Mouse (Mus musculus) myocyte (in vitro differentiated cells): ENCODE data around the gene Rps6kb2. TPM values are rescaled to one million over a fixed set of nuclear protein-coding genes. Genes with fewer than 3 reads are reported as not detected.

ENCODE experiments used
- H3K27me3 ChIP-seq: one replicate; pipeline ENCODE4 v1.6.1; 2011; ENCODE audit not compliant: control insufficient read depth, insufficient read depth, insufficient read length
- H3K36me3 ChIP-seq: one replicate; pipeline ENCODE4 v1.6.1; 2011; ENCODE audit not compliant: control insufficient read depth, insufficient read depth
- H3K4me2 ChIP-seq: one replicate; pipeline ENCODE4 v1.6.1; 2011; ENCODE audit warnings: low read depth, control low read depth
- H3K4me3 ChIP-seq: one replicate; pipeline ENCODE4 v1.5.1; 2011; ENCODE audit warnings: mild to moderate bottlenecking, control low read depth, moderate library complexity
- H3K79me2 ChIP-seq: one replicate; pipeline ENCODE4 v1.6.1; 2011; ENCODE audit not compliant: control insufficient read depth, insufficient read depth
- H3ac ChIP-seq: one replicate; pipeline ENCODE4 v1.6.1; 2011; ENCODE audit not compliant: control insufficient read depth, insufficient read length
- CEBPB ChIP-seq: IDR thresholded peaks from 2 replicates; pipeline ENCODE4 v1.6.1; 2011; ENCODE audit warnings: mild to moderate bottlenecking, moderate library complexity; ENCODE audit not compliant: poor library complexity, insufficient read depth, severe bottlenecking
- E2F4 ChIP-seq: IDR thresholded peaks from one replicate; pipeline ENCODE4 v1.6.1; 2011; ENCODE audit warnings: mild to moderate bottlenecking, control low read depth, moderate library complexity; ENCODE audit not compliant: insufficient read depth
- MAX ChIP-seq: IDR thresholded peaks from one replicate; pipeline ENCODE4 v1.6.1; 2011; ENCODE audit warnings: low read depth, mild to moderate bottlenecking, control low read depth
- MYOD1 ChIP-seq, 3 experiments: IDR thresholded peaks; one replicate each; pipeline ENCODE4 v1.6.1; 2011; ENCODE audit warnings: control low read depth in 2 of 3, low read depth in 2 of 3, mild to moderate bottlenecking in 2 of 3, moderate library complexity in 1 of 3; ENCODE audit not compliant: insufficient read length in 2 of 3, control insufficient read depth in 1 of 3
- MYOG ChIP-seq, 3 experiments: IDR thresholded peaks; one replicate each; pipeline ENCODE4 v1.6.1; 2011; ENCODE audit warnings: control low read depth in 2 of 3, low read depth in 2 of 3, mild to moderate bottlenecking in 2 of 3; ENCODE audit not compliant: insufficient read length in 2 of 3, control insufficient read depth in 1 of 3, insufficient read depth in 1 of 3
- POLR2A ChIP-seq: IDR thresholded peaks from one replicate; pipeline ENCODE4 v1.6.1; 2011; ENCODE audit warnings: low read depth, mild to moderate bottlenecking, control low read depth, moderate library complexity; ENCODE audit not compliant: insufficient read length
- POLR2AphosphoS2 ChIP-seq: IDR thresholded peaks from one replicate; pipeline ENCODE4 v1.6.1; 2011; ENCODE audit warnings: low read depth, control low read depth; ENCODE audit not compliant: insufficient read length
- REST ChIP-seq: IDR thresholded peaks from one replicate; pipeline ENCODE4 v1.6.1; 2011; ENCODE audit warnings: mild to moderate bottlenecking, control low read depth, moderate library complexity; ENCODE audit not compliant: insufficient read depth, insufficient read length
- SRF ChIP-seq: IDR thresholded peaks from one replicate; pipeline ENCODE4 v1.6.1; 2011; ENCODE audit warnings: low read depth; ENCODE audit not compliant: control insufficient read depth, insufficient read length
- TCF12 ChIP-seq: IDR thresholded peaks from one replicate; pipeline ENCODE4 v1.6.1; 2011; ENCODE audit warnings: mild to moderate bottlenecking, control low read depth; ENCODE audit not compliant: poor library complexity, insufficient read depth, severe bottlenecking
- TCF3 ChIP-seq: IDR thresholded peaks from one replicate; pipeline ENCODE4 v1.6.1; 2011; ENCODE audit warnings: low read depth, control low read depth; ENCODE audit not compliant: insufficient read length
- USF1 ChIP-seq: IDR thresholded peaks from one replicate; pipeline ENCODE4 v1.6.1; 2011; ENCODE audit warnings: low read depth, mild to moderate bottlenecking, control low read depth, moderate library complexity
- polyA plus RNA-seq: library from polyadenylated mRNA; unstranded; fragments of >200 nt; fragmentation: generic; extraction: Trizol; gene quantifications from one replicate; pipeline ENCODE4 v1.2.1, GENCODE M21; 2012; ENCODE audit warnings: missing spikeins

Rps6kb2 gene
- 42.0 TPM for polyA plus RNA-seq

- Histone ChIP-seq H3K4me2 (peak within 1 kb of the TSS; percentile 96), H3ac (peak within 1 kb of the TSS; percentile 64), H3K36me3 (peaks cover 10% of the 10 kb centered on the region), H3K79me2 (peaks cover 13% of the 10 kb centered on the region), H3K4me3 (peak within 1 kb of the TSS; percentile 54), H3K27me3 (no peaks in the 10 kb centered on the region)
- no peak for TF ChIP-seq TCF3
- TF ChIP-seq SRF: peak; percentile 84
- TF ChIP-seq CEBPB: peak; percentile 80
- peak; percentile 62 for TF ChIP-seq POLR2AphosphoS2
- no peak for TF ChIP-seq REST
- TF ChIP-seq POLR2A: peak; percentile 65
- peak; percentile 2 to 81 (median 80) for TF ChIP-seq MYOD1 (IDR thresholded peaks at IDR 0.05; ENCODE audit: control insufficient read depth in 1 of 3, insufficient read length in 2 of 3, low read depth in 2 of 3)
- TF ChIP-seq MAX: no peak
- TF ChIP-seq E2F4: no peak
- TF ChIP-seq TCF12: no peak
- peak in 1 of 3 experiments; percentile 43 for TF ChIP-seq MYOG (IDR thresholded peaks at IDR 0.05; ENCODE audit: control insufficient read depth in 1 of 3, insufficient read depth in 1 of 3, insufficient read length in 2 of 3, low read depth in 2 of 3)
- TF ChIP-seq USF1: no peak
Measured at GRCm38 (mm10) chr19:4162646-4163542, at the start of gene Rps6kb2. Gene Rps6kb2 (minus strand): TSS chr19:4163354.

- H3K4me2 ChIP-seq: peak overlapping the region; percentile 20
Measured at GRCm38 (mm10) chr19:4211891-4212588, 48.9 kb upstream of the Rps6kb2 start.

DNA sequence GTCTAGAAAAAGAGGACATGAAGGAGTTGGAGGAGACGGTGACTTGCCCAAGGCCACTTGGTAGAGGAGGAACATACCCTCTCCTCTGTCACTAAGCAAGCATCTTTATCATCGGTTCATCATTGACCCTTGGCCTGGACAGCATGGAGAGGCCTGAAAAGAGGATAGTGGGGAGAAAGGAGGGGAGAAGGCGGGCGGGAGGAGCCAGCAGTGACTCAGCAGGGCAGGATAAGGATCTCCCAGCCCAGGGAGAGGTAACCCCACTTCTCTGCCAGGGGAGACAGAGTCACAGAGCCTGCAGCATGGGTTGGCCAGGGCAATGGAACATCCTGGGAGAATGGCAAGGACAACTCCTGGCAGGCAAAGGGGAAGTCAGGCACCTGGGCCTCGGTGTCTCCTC is 45.4 kb upstream of the Rps6kb2 start:
- Histone ChIP-seq H3K27me3 (no peaks in the 10 kb centered on the region), H3K4me3 (no peak overlapping the region)

More at GRCm38 (mm10) chr19:4211891-4212588, 48.9 kb upstream of the Rps6kb2 start:
- peak in 1 of 3 experiments; percentile 29 for TF ChIP-seq MYOG (IDR thresholded peaks at IDR 0.05; ENCODE audit: control insufficient read depth in 1 of 3, insufficient read depth in 1 of 3, insufficient read length in 2 of 3, low read depth in 2 of 3)
- no peak for TF ChIP-seq POLR2A
- no peaks in the 10 kb centered on the region for H3K36me3 ChIP-seq
- H3K4me3 ChIP-seq: no peak overlapping the region
- H3K27me3 ChIP-seq: no peaks in the 10 kb centered on the region
- H3ac ChIP-seq: no peak overlapping the region
- H3K79me2 ChIP-seq: peaks cover 16% of the 10 kb centered on the region

DNA sequence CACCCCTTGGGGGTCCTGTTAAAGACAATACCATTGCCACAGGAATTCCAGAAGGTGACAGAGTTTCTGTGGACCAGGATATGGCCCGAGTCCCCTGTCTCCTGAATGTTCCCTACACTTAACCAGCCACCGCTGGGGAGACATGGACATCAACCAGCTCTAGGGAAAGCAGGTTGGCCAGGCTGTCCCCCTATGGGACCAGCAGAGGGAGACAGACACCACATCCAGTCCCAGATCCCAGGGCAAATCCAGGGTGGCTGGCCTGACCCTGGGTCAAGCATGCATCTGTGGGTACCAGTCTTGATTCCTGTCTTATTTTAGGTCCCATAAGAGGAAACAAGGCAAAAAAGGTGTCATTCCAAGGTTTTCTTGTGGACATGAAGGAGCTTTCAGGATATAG is 43.8 kb upstream of the Rps6kb2 start:
- no peaks in the 10 kb centered on the region for H3K36me3 ChIP-seq
- H3K4me2 ChIP-seq: no peak overlapping the region
- no peak for TF ChIP-seq REST
- TF ChIP-seq POLR2AphosphoS2: peak; percentile 20
- no peaks in the 10 kb centered on the region for H3K27me3 ChIP-seq
- H3ac ChIP-seq: no peak overlapping the region
- no peak overlapping the region for H3K4me3 ChIP-seq
- no peaks in the 10 kb centered on the region for H3K79me2 ChIP-seq

More for the DNA sequence above, 45.4 kb upstream of the Rps6kb2 start:
- no peak for TF ChIP-seq TCF3
- TF ChIP-seq CEBPB: no peak
- no peak for TF ChIP-seq POLR2A
- TF ChIP-seq MAX: no peak
- no peak for TF ChIP-seq E2F4
- no peak for TF ChIP-seq SRF
- TF ChIP-seq USF1: no peak
- no peak for TF ChIP-seq MYOG (IDR thresholded peaks at IDR 0.05; ENCODE audit: control insufficient read depth in 1 of 3, insufficient read depth in 1 of 3, insufficient read length in 2 of 3, low read depth in 2 of 3)
- no peak for TF ChIP-seq MYOD1 (IDR thresholded peaks at IDR 0.05; ENCODE audit: control insufficient read depth in 1 of 3, insufficient read length in 2 of 3, low read depth in 2 of 3)
- TF ChIP-seq REST: no peak
- TF ChIP-seq POLR2AphosphoS2: no peak
- TF ChIP-seq TCF12: no peak
- Histone ChIP-seq H3K36me3 (no peaks in the 10 kb centered on the region), H3ac (no peak overlapping the region), H3K79me2 (no peaks in the 10 kb centered on the region), H3K4me2 (no peak overlapping the region)

GRCm38 (mm10) chr19:4204889-4205288 is 41.7 kb upstream of the Rps6kb2 start:
- TF ChIP-seq MAX (no peak), REST (no peak), CEBPB (no peak), MYOG (IDR thresholded peaks at IDR 0.05; ENCODE audit: control insufficient read depth in 1 of 3, insufficient read depth in 1 of 3, insufficient read length in 2 of 3, low read depth in 2 of 3) (no peak), USF1 (no peak), TCF3 (no peak), POLR2A (no peak), SRF (no peak), MYOD1 (IDR thresholded peaks at IDR 0.05; ENCODE audit: control insufficient read depth in 1 of 3, insufficient read length in 2 of 3, low read depth in 2 of 3) (no peak), TCF12 (no peak), E2F4 (no peak), POLR2AphosphoS2 (no peak)
- H3ac ChIP-seq: no peak overlapping the region

More at GRCm38 (mm10) chr19:4204889-4205288, 41.7 kb upstream of the Rps6kb2 start:
- Histone ChIP-seq H3K4me3 (no peak overlapping the region), H3K27me3 (no peaks in the 10 kb centered on the region), H3K4me2 (no peak overlapping the region), H3K79me2 (peaks cover 13% of the 10 kb centered on the region), H3K36me3 (no peaks in the 10 kb centered on the region)
